Mouse (Mus musculus) lung, embryonic 15.5 days (tissue): ENCODE data around the gene Hnrnpa2b1. TPM values are rescaled to one million over a fixed set of nuclear protein-coding genes. Genes with fewer than 3 reads are reported as not detected.

Experiments
- ATAC-seq: fragments of 200-750 bp; cut with Nextera tagmentation; 2 replicates; pipeline ENCODE4 v1.8.0; 2017; ENCODE audit warnings: moderate number of reproducible peaks, borderline replicate concordance; ENCODE audit not compliant: low FRiP score, low TSS enrichment; ENCODE audit errors: extremely low read depth
- H3K27ac ChIP-seq: fragments of 300-500 bp; sonication (generic); 2 replicates; pipeline ENCODE4 v1.5.1; 2015; ENCODE audit warnings: moderate library complexity, mild to moderate bottlenecking, inconsistent platforms
- H3K27me3 ChIP-seq: fragments of 300-500 bp; sonication (generic); 2 replicates; pipeline ENCODE4 v1.6.1; 2015; ENCODE audit warnings: inconsistent platforms
- H3K36me3 ChIP-seq: fragments of 300-500 bp; sonication (generic); 2 replicates; pipeline ENCODE4 v1.6.1; 2015; ENCODE audit warnings: inconsistent platforms
- H3K4me1 ChIP-seq: fragments of 300-500 bp; sonication (generic); 2 replicates; pipeline ENCODE4 v1.6.1; 2015; ENCODE audit warnings: inconsistent platforms
- H3K4me2 ChIP-seq: fragments of 300-500 bp; sonication (generic); 2 replicates; pipeline ENCODE4 v1.6.1; 2015; ENCODE audit warnings: inconsistent platforms, mild to moderate bottlenecking, moderate library complexity
- H3K4me3 ChIP-seq: fragments of 300-500 bp; sonication (generic); 2 replicates; pipeline ENCODE4 v1.5.1; 2015; ENCODE audit warnings: mild to moderate bottlenecking, inconsistent platforms
- H3K9ac ChIP-seq: fragments of 300-500 bp; sonication (generic); 2 replicates; pipeline ENCODE4 v1.6.1; 2015; ENCODE audit warnings: inconsistent platforms
- H3K9me3 ChIP-seq: fragments of 300-500 bp; sonication (generic); 2 replicates; pipeline ENCODE4 v1.6.1; 2016; ENCODE audit warnings: inconsistent platforms
- WGBS: fragments of 180-500 bp; shearing (Covaris S2); methylation state at CpG from one replicate; pipeline ENCODE4 v1.1.7; 2015; 5-methylcytosine and 5-hydroxymethylcytosine counted together
- polyA plus RNA-seq: library from polyadenylated mRNA; unstranded; fragments of >200 nt; fragmentation: Nextera tagmentation; extraction: Ambion mirVana; gene quantifications from 2 replicates; pipeline ENCODE4 v1.2.1, GENCODE M21; 2015

Gene Hnrnpa2b1
- polyA plus RNA-seq, result 1,895 and 2,008 TPM in 2 replicates

DNA sequence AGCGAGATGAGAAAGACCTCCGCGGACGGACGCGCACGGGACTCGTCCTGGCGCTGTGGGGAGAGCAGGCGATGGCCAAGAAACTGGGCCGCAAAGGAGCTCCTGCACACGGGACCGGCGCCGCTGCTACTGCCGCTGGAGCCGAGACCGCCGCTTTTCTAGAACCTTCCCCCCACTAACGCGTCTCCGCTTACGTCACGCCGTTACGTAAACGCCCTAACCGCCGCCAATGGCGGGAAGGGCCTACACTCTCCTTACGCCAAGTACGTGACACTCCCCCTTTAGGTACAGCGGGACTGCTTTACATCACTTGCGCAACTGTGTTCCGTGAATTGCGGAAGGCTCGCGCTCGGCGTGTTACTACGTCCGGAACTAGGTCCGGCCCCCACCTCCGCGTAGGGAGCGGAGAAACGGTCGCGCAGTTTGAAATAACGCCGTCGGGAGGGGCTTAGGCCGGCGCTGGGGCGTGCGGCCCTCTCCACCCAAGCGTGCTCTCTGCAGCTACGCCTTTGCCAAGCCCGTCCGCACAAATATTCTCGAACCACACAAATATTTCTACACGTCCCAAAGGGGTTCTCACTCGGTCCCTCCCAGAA is at the start of gene Hnrnpa2b1:
Hnrnpa2b1 (minus strand) TSS at position 180 of the 596 bp plus-strand sequence.
- peaks cover 40% of the 10 kb centered on the region for H3K36me3 ChIP-seq
- H3K4me3 ChIP-seq, result peak within 1 kb of the TSS; percentile 76
- H3K4me2 ChIP-seq, result peak within 1 kb of the TSS; percentile 47
- H3K9me3 ChIP-seq, result no peaks in the 10 kb centered on the region
- H3K27ac ChIP-seq, result peak within 1 kb of the TSS; percentile 99
- whole genome bisulfite sequencing, result under 1% methylated on average over 63 of the region's 63 CpGs
- ATAC-seq, result peak; percentile 91
- peaks cover 34% of the 10 kb centered on the region for H3K4me1 ChIP-seq
- H3K9ac ChIP-seq, result peak within 1 kb of the TSS; percentile 100
- H3K27me3 ChIP-seq, result no peaks in the 10 kb centered on the region

DNA sequence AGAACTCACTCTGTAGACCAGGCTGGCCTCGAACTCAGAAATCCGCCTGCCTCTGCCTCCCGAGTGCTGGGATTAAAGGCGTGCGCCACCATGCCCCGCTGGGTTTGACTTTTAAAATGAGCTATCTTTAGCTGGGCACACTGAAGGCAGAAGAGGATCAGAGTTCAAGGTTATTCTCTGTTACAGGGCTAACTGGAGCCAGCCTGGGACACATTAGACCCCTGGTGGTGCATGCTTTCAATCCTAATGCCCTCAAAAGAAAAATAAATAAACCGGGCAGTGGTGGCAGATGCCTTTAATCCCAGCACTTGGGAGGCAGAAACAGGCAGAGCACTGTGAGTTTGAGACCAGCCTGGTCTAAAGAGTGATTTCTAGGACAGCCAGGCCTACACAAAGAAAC is 45.2 kb upstream of the Hnrnpa2b1 start:
- H3K27me3 ChIP-seq, result no peaks in the 10 kb centered on the region
- no peak for ATAC-seq
- no peak overlapping the region for H3K4me2 ChIP-seq
- no peak overlapping the region for H3K27ac ChIP-seq
- no peak overlapping the region for H3K4me3 ChIP-seq
- no peak overlapping the region for H3K9ac ChIP-seq
- no peaks in the 10 kb centered on the region for H3K4me1 ChIP-seq
- WGBS, result 88% methylated on average over 7 of the region's 7 CpGs
- no peaks in the 10 kb centered on the region for H3K9me3 ChIP-seq
- H3K36me3 ChIP-seq, result no peaks in the 10 kb centered on the region

DNA sequence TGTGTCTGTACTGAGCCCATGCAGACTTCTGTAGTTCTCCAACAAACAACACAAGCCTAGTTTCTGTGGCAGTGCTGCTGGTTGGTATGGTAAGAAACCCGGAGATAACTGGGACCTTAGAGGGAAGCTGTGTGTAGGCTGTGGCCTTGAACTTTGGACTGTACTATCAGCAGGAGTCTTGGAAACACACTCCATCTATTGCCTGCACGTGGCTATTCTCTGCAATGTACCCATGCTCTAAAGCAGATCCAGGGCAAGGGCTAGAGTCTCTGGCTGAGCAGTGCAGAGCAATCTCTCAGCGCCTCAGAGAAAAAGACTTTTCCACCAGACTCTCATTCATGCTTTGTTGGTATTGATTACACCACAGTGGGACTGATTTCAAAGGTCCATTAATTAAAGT is 44.1 kb upstream of the Hnrnpa2b1 start:
- no peaks in the 10 kb centered on the region for H3K27me3 ChIP-seq
- WGBS, result 79% methylated on average over 3 of the region's 3 CpGs
- H3K4me1 ChIP-seq, result no peaks in the 10 kb centered on the region
- no peak overlapping the region for H3K4me3 ChIP-seq
- H3K27ac ChIP-seq, result no peak overlapping the region
- no peak overlapping the region for H3K9ac ChIP-seq
- no peaks in the 10 kb centered on the region for H3K9me3 ChIP-seq
- H3K4me2 ChIP-seq, result no peak overlapping the region
- ATAC-seq, result no peak
- H3K36me3 ChIP-seq, result no peaks in the 10 kb centered on the region

DNA sequence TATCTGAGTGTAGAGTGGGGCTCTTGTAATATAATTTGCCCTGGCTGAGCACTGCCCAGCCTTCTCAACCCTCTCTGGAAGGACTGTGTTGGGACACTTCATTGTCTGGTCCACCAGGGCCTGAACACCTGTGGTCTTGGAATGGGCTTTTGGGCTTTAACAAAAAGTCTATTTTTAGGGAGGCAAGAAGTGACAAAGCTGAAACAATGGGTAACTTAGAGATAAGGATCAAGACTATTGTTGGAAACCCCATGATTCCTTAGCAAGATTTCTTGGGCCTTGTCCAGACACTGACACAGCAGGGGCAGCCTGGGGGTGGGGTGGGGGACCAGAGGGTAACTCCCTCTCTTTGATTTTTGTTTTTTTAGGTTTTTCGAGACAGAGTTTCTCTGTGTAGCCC is 41.3 kb upstream of the Hnrnpa2b1 start:
- 52% methylated on average over 1 of the region's 1 CpGs for WGBS
- H3K4me2 ChIP-seq, result no peak overlapping the region
- H3K9me3 ChIP-seq, result no peaks in the 10 kb centered on the region
- H3K4me3 ChIP-seq, result no peak overlapping the region
- H3K36me3 ChIP-seq, result no peaks in the 10 kb centered on the region
- H3K9ac ChIP-seq, result no peak overlapping the region
- no peak for ATAC-seq
- no peak overlapping the region for H3K27ac ChIP-seq
- H3K27me3 ChIP-seq, result no peaks in the 10 kb centered on the region
- no peaks in the 10 kb centered on the region for H3K4me1 ChIP-seq

DNA sequence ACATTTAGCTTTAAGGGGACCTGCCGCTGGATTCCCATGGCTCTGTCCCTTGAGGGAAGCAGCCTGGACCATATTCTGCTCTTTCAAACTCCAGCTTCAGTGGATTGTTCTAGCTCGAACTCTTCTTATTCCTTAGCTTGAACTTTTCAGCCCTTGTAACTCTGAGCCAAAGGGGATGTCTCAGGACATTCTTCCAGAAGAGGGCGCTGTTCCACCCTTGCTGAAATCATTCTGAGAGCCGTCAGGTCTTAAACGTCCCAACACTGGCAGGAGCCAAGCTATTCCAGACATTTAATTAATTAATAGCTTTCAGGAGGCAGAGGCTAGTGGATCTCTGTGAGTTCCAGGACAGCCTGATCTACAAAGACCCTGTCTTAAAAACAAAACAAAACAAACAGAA is 40.4 kb upstream of the Hnrnpa2b1 start:
- no peaks in the 10 kb centered on the region for H3K4me1 ChIP-seq
- 33% methylated on average over 5 of the region's 5 CpGs for WGBS
- H3K4me3 ChIP-seq, result no peak overlapping the region
- H3K9me3 ChIP-seq, result no peaks in the 10 kb centered on the region
- H3K27ac ChIP-seq, result no peak overlapping the region
- no peaks in the 10 kb centered on the region for H3K36me3 ChIP-seq
- no peak for ATAC-seq
- H3K9ac ChIP-seq, result no peak overlapping the region
- H3K27me3 ChIP-seq, result no peaks in the 10 kb centered on the region
- no peak overlapping the region for H3K4me2 ChIP-seq

DNA sequence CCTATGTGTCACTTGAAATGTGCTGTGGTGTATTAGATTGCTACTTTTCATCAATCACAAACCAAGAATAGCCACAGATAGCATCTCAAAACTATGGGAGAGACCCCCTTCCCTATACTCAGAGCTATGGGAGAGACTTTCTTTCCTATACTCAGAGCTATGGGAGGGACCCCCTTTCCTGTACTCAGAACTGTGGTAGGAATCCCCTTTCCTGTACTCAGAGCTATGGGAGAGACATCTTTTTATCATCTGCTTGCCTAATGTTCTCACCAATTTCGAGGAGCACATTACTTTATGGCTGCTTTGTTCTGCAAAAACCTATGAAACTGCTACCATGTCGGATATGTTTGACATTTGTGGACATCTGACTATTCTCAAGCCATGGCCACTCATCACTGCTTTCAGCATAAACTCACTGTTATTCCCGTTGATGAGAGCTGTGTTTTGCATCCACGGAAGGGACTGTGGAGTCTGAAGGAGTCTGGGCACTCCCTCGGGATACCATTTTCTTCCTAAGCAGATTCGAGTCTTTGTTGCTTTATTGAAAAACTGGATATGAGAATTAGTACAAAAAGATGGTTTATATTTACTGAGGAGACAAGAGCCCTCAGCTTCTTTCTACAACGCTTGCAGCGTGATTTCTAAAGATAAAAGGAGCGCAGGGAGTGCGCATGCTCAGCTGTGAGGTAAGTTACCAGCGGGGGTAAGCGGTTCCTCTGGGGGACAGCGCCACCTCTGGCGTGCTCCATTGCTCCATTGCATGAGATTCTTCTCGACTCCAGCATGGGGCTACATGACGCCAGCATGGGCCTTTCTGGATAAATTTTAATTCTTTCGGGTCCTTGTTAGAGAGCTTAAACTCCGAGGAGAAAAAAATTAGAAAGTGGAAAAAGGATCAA is 39.3 kb upstream of the Hnrnpa2b1 start:
- Histone ChIP-seq H3K4me2 (peak overlapping the region; percentile 55), H3K9ac (no peak overlapping the region), H3K4me1 (no peaks in the 10 kb centered on the region), H3K36me3 (no peaks in the 10 kb centered on the region), H3K4me3 (peak overlapping the region; percentile 24), H3K27ac (no peak overlapping the region), H3K9me3 (no peaks in the 10 kb centered on the region), H3K27me3 (no peaks in the 10 kb centered on the region)
- ATAC-seq, result no peak
- WGBS, result 22% methylated on average over 18 of the region's 18 CpGs

DNA sequence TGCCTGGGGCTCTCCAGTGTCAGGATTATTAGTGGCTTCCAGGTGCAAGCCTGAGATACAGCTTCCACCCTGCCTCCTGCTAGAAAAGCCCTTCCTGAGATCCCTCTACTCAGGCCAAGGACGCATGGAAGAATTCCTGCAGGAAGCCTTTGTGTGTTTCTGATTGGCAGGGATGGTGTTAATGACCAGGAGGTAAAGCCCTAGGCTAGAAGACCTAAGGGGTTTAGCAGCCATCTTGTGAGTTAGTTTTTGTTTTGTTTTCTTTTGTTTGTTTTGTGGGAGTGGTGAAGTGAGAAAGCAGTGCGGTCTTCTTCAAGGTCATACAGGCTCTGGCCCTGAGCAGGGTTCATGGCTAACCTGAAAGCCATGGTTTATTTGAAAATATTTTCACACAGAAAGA is 37.9 kb upstream of the Hnrnpa2b1 start:
- WGBS, result 76% methylated on average over 2 of the region's 2 CpGs

DNA sequence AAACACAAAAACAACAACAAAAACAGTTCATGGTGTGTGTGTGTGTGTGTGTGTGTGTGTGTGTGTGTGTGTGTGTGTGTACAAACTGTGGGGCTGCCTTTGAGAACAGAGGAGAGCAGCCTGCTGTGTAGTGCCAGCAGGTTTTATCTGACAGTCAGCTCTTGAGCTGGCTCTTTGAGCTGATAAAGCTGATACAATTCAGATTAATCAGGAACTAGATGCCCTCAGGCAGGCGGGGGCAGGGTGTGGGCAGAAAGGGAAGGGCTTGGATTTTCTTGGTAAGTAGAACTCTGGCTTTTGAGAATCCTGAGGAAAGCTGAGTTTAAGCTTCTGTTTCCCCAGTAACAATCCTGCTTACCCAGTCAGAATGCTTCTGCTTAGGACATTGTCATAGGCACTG is 36.0 kb upstream of the Hnrnpa2b1 start:
- no peaks in the 10 kb centered on the region for H3K4me1 ChIP-seq
- H3K9me3 ChIP-seq, result no peaks in the 10 kb centered on the region
- no peaks in the 10 kb centered on the region for H3K36me3 ChIP-seq
- no peak overlapping the region for H3K4me3 ChIP-seq
- WGBS, result 27% methylated on average over 1 of the region's 1 CpGs
- no peak overlapping the region for H3K27ac ChIP-seq
- H3K4me2 ChIP-seq, result no peak overlapping the region
- no peak overlapping the region for H3K9ac ChIP-seq
- ATAC-seq, result no peak
- no peaks in the 10 kb centered on the region for H3K27me3 ChIP-seq

More for the DNA sequence above, 37.9 kb upstream of the Hnrnpa2b1 start:
- H3K27me3 ChIP-seq, result no peaks in the 10 kb centered on the region
- H3K9ac ChIP-seq, result no peak overlapping the region
- no peaks in the 10 kb centered on the region for H3K4me1 ChIP-seq
- no peak for ATAC-seq
- H3K9me3 ChIP-seq, result no peaks in the 10 kb centered on the region
- no peaks in the 10 kb centered on the region for H3K36me3 ChIP-seq
- no peak overlapping the region for H3K27ac ChIP-seq
- H3K4me2 ChIP-seq, result no peak overlapping the region
- H3K4me3 ChIP-seq, result no peak overlapping the region

DNA sequence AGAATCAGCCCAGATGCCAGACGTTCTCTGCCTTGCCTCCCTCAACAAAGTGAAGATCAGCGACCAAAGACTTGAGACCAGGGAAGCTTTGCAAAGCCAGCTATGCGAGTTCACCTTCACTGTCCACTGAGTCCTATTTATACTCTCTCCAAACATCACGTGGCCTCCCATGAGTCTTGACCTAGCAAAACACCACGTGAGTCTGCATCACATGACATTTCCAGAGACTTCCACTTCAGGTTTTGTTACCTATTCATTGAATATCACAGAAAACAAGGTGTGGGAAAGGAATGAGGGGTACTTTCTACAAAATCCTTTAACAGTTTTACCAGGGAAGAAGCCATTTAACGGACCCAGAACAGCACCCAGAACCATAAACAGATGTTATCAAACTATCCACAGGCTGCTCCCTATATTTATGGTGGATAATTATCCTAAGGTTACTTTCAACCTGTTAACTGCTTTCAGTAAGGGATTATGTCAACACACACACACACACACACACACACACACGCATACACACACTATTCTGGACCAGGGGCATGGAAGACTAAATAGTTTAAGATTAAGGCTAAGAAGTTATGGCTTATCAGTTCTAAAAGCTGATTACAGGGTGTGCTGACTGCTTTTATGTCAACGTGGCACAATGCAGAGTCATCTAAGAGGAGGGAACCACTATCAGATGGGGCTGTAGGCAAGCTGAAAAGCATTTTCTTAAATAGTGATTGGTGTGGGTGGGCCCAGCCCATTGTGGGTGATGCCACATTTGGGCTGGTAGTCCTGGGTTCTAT is 27.8 kb upstream of the Hnrnpa2b1 start:
- no peak overlapping the region for H3K4me3 ChIP-seq
- no peak overlapping the region for H3K4me2 ChIP-seq
- no peaks in the 10 kb centered on the region for H3K27me3 ChIP-seq
- H3K9me3 ChIP-seq, result no peaks in the 10 kb centered on the region
- H3K9ac ChIP-seq, result no peak overlapping the region
- no peaks in the 10 kb centered on the region for H3K4me1 ChIP-seq
- no peak for ATAC-seq
- 58% methylated on average over 8 of the region's 8 CpGs for WGBS
- no peaks in the 10 kb centered on the region for H3K36me3 ChIP-seq
- H3K27ac ChIP-seq, result no peak overlapping the region

DNA sequence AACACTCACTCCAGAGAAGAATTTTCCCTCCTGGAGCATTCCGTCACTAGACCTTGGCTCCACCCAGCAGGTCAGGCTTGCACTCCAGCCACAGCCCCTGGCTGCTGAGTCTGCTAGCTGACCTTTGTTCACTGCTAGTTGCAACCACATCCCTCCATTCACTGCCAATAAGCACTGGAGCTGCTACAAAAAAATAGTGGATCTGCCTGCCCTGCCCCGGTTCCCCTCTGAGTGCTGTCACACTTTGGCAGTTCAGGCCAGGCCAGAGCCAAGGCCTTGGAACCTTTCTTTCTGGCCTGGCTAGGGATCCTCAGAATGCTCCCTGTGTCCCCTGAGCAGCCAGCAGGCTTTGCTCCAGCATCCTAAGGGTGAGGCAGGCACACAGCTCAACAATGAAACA is 20.1 kb upstream of the Hnrnpa2b1 start:
- no peaks in the 10 kb centered on the region; the same call in 1 of the 2 replicates for H3K9me3 ChIP-seq
- no peak for ATAC-seq
- H3K27me3 ChIP-seq, result no peaks in the 10 kb centered on the region
- no peak overlapping the region for H3K27ac ChIP-seq
- H3K36me3 ChIP-seq, result no peaks in the 10 kb centered on the region
- no peak overlapping the region for H3K4me3 ChIP-seq
- no peaks in the 10 kb centered on the region for H3K4me1 ChIP-seq
- no peak overlapping the region for H3K9ac ChIP-seq
- WGBS, result 52% methylated on average over 2 of the region's 2 CpGs
- no peak overlapping the region for H3K4me2 ChIP-seq

DNA sequence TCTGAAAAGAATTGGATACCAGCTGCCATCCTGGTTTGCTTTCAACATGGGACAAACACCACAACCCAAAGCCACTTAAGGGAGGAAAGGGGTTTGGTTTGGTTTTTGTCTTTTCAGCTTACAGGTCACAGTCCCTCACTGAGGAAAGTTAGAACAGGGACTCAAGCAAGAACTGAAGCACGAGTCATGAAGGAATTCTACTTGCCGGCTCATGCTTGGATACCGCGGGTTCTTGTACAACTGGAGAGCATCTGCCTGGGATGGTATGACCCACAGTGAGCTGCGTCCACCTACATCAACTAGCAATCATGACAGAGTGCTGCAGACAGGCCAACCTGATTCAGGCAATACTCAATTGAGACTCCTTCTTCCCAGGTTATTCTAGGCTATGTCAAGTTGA is 17.0 kb upstream of the Hnrnpa2b1 start:
- H3K4me2 ChIP-seq, result no peak overlapping the region
- 88% methylated on average over 5 of the region's 5 CpGs for WGBS
- H3K27ac ChIP-seq, result no peak overlapping the region
- H3K4me3 ChIP-seq, result no peak overlapping the region
- H3K4me1 ChIP-seq, result no peaks in the 10 kb centered on the region
- H3K36me3 ChIP-seq, result peaks cover 14% of the 10 kb centered on the region
- H3K27me3 ChIP-seq, result no peaks in the 10 kb centered on the region
- no peaks in the 10 kb centered on the region; the same call in 1 of the 2 replicates for H3K9me3 ChIP-seq
- H3K9ac ChIP-seq, result no peak overlapping the region
- no peak for ATAC-seq
